Mouse (Mus musculus) G1E (cell line): Measurements from ENCODE around the gene Spi1. TPM values are rescaled to one million over a fixed set of nuclear protein-coding genes. Genes with fewer than 3 reads are reported as not detected.
A peak's percentile ranks its signal among the peaks of the same experiment; 100 is the strongest.

Source experiments
- ATAC-seq: 2 replicates; pipeline ENCODE4 v1.8.0; 2016; ENCODE audit warnings: mild to moderate bottlenecking; ENCODE audit not compliant: insufficient number of reproducible peaks, poor library complexity, low FRiP score, severe bottlenecking; ENCODE audit errors: extremely low read depth
- DNase-seq: peaks from one replicate; pipeline ENCODE4 v3.0.0; 2012; ENCODE audit warnings: low spot score
- H3K27me3 ChIP-seq: 2 replicates; pipeline ENCODE4 v1.6.1; 2012; ENCODE audit warnings: mild to moderate bottlenecking, low read length, inconsistent platforms; ENCODE audit not compliant: insufficient read depth
- H3K36me3 ChIP-seq: replicated peaks from 2 replicates; pipeline ENCODE3; 2012; ENCODE audit warnings: mild to moderate bottlenecking, inconsistent platforms
- H3K4me1 ChIP-seq: 2 replicates; pipeline ENCODE4 v1.6.1; 2012; ENCODE audit warnings: low read depth, low read length, inconsistent platforms, mixed read lengths; ENCODE audit not compliant: insufficient read depth
- H3K4me3 ChIP-seq: 2 replicates; pipeline ENCODE4 v1.5.1; 2012; ENCODE audit warnings: low read depth, mild to moderate bottlenecking, inconsistent platforms, low read length, moderate library complexity, mixed read lengths
- H3K9me3 ChIP-seq: replicated peaks from 2 replicates; pipeline ENCODE4 v1.6.1; 2012; ENCODE audit warnings: inconsistent platforms
- CTCF ChIP-seq: IDR thresholded peaks from 2 replicates; pipeline ENCODE4 v1.5.1; 2012; ENCODE audit warnings: low read depth, low read length, inconsistent platforms, mixed read lengths
- GATA1 ChIP-seq: IDR thresholded peaks from 2 replicates; pipeline ENCODE4 v1.6.1; 2012; ENCODE audit warnings: borderline replicate concordance, low read length, inconsistent platforms, mixed read lengths
- GATA2 ChIP-seq: IDR thresholded peaks from 2 replicates; pipeline ENCODE4 v1.6.1; 2012; ENCODE audit warnings: low read depth, low read length, inconsistent platforms, borderline replicate concordance
- POLR2AphosphoS5 ChIP-seq: IDR thresholded peaks from 2 replicates; pipeline ENCODE4 v1.6.1; 2012; ENCODE audit warnings: low read depth, low read length, inconsistent platforms; ENCODE audit not compliant: insufficient replicate concordance
- TAL1 ChIP-seq: conservative IDR thresholded peaks from 2 replicates; pipeline ENCODE4 v1.6.1; 2012; ENCODE audit warnings: low read depth, low read length, inconsistent platforms, mixed read lengths
- polyA plus RNA-seq: library from polyadenylated mRNA; stranded (reverse); fragments of >175 nt; gene quantifications from 2 replicates; pipeline ENCODE4 v1.2.3, GENCODE M21; 2012
- total RNA-seq, 2 experiments: library from RNA; stranded (forward) in 1 of 2; stranded (reverse) in 1 of 2; fragments of 200-1000 nt in 1 of 2; fragments of >200 nt in 1 of 2; fragmentation: Nextera tagmentation in 1 of 2; gene quantifications; 2 replicates each; pipeline ENCODE4 v1.2.3; 2014 to 2017

Gene Spi1
- total and polyA plus RNA-seq, 3 experiments: 25.4 to 138 (median 79.8) TPM

DNA sequence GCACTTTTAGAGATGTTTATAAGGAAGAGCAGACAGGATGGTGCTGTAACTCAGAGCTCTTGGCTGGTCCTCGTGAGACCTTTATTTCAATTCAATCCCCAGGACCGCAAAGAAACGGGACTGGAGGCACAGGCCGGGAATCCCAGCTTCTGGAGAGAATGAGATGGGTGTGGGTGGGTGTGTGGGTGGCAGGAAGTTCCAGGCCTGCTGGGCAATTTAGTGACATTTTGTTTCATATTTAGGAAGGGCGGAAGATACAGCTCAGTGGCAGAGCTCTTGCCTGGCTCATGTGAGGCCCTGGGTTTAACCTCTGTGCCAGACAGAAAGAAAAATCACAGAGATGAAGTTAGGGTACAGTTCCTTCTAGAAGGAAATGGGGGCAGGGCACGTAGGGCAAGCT, 8.0 kb downstream of the Spi1 start:
- ATAC-seq (no peak), DNase-seq (no peak)
- Histone ChIP-seq H3K4me3 (no peak overlapping the region), H3K9me3 (no peaks in the 10 kb centered on the region), H3K36me3 (no peaks in the 10 kb centered on the region), H3K27me3 (peaks cover 7% of the 10 kb centered on the region; the same call in 1 of the 2 replicates), H3K4me1 (peaks cover 67% of the 10 kb centered on the region)
- TF ChIP-seq TAL1: no peak
- no peak for TF ChIP-seq CTCF
- no peak for TF ChIP-seq GATA1
- no peak for TF ChIP-seq GATA2
- TF ChIP-seq POLR2AphosphoS5: no peak

GRCm38 (mm10) chr2:91090827-91091226, 8.6 kb downstream of the Spi1 start:
- Histone ChIP-seq H3K4me1 (peaks cover 66% of the 10 kb centered on the region), H3K36me3 (no peaks in the 10 kb centered on the region), H3K4me3 (no peak overlapping the region), H3K27me3 (peaks cover 7% of the 10 kb centered on the region; the same call in 1 of the 2 replicates), H3K9me3 (no peaks in the 10 kb centered on the region)
- no peak for TF ChIP-seq CTCF
- no peak for TF ChIP-seq POLR2AphosphoS5
- TF ChIP-seq TAL1: no peak
- TF ChIP-seq GATA1: no peak
- TF ChIP-seq GATA2: no peak
- DNase-seq: no peak
- ATAC-seq: no peak

DNA sequence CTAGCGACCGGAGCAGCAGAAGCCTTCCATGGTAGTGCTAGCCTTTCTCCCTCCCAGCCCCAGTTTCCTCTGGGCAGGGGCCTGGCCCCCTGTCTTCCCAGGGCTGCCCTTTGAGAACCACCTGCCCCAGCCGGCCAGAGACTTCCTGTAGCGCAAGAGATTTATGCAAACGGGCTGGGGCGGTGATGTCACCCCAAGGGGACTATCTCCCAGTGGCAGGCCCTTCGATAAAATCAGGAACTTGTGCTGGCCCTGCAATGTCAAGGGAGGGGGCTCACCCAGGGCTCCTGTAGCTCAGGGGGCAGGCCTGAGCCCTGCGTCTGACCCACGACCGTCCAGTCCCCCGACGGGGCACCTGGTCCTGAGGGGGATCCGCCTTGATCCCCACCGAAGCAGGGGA, 14.3 kb downstream of the Spi1 start:
- peaks cover 35% of the 10 kb centered on the region for H3K36me3 ChIP-seq
- ATAC-seq (peak; percentile 83), DNase-seq (peak; percentile 89)
- no peaks in the 10 kb centered on the region for H3K9me3 ChIP-seq
- peaks cover 78% of the 10 kb centered on the region for H3K4me1 ChIP-seq
- no peaks in the 10 kb centered on the region for H3K27me3 ChIP-seq
- no peak for TF ChIP-seq GATA1
- TF ChIP-seq GATA2: no peak
- peak; percentile 70; the same call in 1 of the 2 replicates for TF ChIP-seq TAL1
- H3K4me3 ChIP-seq: peak overlapping the region; percentile 79

GRCm38 (mm10) chr2:91097015-91097414, 14.8 kb downstream of the Spi1 start:
- peaks cover 40% of the 10 kb centered on the region for H3K36me3 ChIP-seq
- peaks cover 78% of the 10 kb centered on the region for H3K4me1 ChIP-seq
- DNase-seq (peak; percentile 44), ATAC-seq (0 out of 2 replicates have a peak, but pooled peaks have one; percentile 5)
- H3K4me3 ChIP-seq: peak overlapping the region; percentile 79
- H3K9me3 ChIP-seq: no peaks in the 10 kb centered on the region
- no peaks in the 10 kb centered on the region for H3K27me3 ChIP-seq
- TF ChIP-seq GATA2 (no peak), GATA1 (no peak)

GRCm38 (mm10) chr2:91098156-91098555, 16.0 kb downstream of the Spi1 start:
- H3K36me3 ChIP-seq: peaks cover 52% of the 10 kb centered on the region

DNA sequence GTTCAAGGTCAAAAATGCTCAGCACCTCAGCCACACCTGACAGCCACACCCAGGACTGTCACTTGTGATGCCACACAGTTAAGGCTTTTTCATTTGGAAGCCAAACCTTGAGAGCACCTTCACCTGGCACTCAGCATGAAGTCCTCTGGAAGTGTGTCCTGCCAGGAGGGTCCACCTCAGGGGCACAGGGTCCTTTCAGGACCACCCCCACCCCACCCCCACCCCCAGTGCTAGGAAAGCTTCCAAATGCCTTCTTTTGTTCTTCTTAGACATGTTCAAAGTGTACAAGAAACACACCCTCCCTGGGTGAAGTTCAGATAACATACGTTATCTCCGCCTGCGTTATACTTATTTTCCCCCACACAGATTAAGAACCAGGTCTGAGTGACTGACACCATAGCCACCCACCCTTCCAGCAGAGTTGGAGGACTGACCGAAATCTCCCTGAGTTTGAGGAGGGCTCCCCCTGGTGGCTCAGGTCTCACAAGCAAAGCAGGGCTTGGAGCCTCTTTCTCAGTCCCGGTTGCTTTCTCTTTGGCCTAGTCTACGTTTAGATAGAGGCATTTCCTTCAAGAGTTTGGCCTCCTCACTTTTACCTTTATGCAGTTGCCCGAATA, 19.0 kb downstream of the Spi1 start:
- peak; percentile 31 for ATAC-seq
- Histone ChIP-seq H3K27me3 (no peaks in the 10 kb centered on the region), H3K4me1 (peaks cover 76% of the 10 kb centered on the region), H3K36me3 (peaks cover 77% of the 10 kb centered on the region), H3K4me3 (no peak overlapping the region; the same call in 1 of the 2 replicates), H3K9me3 (no peaks in the 10 kb centered on the region)
- peak; percentile 61 for DNase-seq
- TF ChIP-seq POLR2AphosphoS5 (no peak), CTCF (peak; percentile 91), TAL1 (no peak), GATA1 (no peak), GATA2 (no peak)

More at GRCm38 (mm10) chr2:91098156-91098555, 16.0 kb downstream of the Spi1 start:
- TF ChIP-seq TAL1 (no peak), CTCF (no peak), GATA1 (no peak), POLR2AphosphoS5 (no peak), GATA2 (no peak)
- peak overlapping the region; percentile 79 for H3K4me3 ChIP-seq
- peaks cover 76% of the 10 kb centered on the region for H3K4me1 ChIP-seq
- no peak for ATAC-seq
- no peaks in the 10 kb centered on the region for H3K9me3 ChIP-seq
- H3K27me3 ChIP-seq: no peaks in the 10 kb centered on the region
- DNase-seq: no peak

DNA sequence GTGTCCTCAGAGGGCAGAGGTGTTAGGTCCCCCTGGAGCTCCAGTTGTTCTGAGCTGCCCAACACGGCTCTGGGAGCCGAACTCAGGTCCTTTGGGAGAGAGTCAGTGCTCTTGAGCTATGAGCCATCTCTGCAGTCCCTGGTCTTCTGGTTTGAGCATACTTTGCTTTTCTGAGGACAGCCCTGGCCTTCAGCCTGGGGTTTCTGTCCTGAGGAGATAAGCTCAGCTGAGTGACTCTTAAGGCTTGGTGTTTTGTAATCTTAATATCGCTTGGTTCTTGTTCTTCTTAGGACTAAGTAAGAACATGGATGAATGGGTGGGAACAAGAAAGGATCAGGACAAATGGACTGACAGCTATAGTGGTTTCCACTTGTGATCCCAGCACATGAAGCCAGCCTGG, 26.0 kb downstream of the Spi1 start:
- peaks cover 67% of the 10 kb centered on the region for H3K4me1 ChIP-seq
- peak; percentile 50 for ATAC-seq

More for the DNA sequence above, 26.0 kb downstream of the Spi1 start:
- TF ChIP-seq GATA1 (no peak), CTCF (no peak), POLR2AphosphoS5 (no peak), GATA2 (no peak), TAL1 (peak; percentile 33)
- Histone ChIP-seq H3K9me3 (no peaks in the 10 kb centered on the region), H3K36me3 (peaks cover 93% of the 10 kb centered on the region), H3K4me3 (no peak overlapping the region), H3K27me3 (no peaks in the 10 kb centered on the region)
- DNase-seq: no peak
